Mouse (Mus musculus): Measurements from ENCODE around the gene Ube2r2. TPM values are rescaled to one million over a fixed set of nuclear protein-coding genes. Genes with fewer than 3 reads are reported as not detected.

The Ube2r2 gene
- total and polyA plus RNA-seq, 2 experiments from 2014 or later: 49.9 to 50.4 TPM

DNA sequence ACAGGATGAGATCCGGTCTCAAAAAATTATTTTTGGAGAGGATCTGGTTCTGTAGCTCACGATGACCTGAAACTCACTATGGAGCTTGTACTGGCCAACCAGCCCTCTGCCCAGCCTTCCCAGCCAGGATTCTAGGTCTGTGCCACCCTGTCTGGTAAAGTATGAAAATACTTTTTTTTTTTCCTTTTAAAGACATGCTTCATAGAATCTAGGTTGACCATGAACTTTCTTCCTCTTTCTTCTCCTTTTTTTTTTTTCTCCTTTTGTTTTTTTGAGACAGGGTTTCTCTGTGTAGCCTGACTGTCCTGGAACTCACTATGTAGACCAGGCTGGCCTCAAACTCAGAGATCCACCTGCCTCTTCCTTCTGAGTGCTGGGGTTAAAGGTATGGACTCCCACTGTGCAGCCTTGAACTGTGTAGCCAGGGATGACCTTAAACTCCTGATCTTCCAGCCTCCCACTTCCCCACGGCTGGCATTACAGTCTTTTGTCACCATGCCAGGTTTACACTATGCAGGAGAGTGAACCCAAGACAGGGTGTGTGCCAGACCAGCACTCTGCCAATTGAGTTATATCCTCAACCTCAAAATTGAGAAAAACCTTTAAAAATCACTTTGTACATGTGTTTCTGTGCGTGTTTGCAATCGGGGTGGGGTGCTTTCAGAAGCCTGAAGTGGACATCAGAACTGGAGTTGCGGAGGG lies 4.8 kb downstream of the Ube2r2 start:
- Histone ChIP-seq H3K4me3 (ENCODE audit: low read depth, low read length) (no peak overlapping the region), H3K9ac (replicated peaks; ENCODE audit: low read length, poor library complexity, severe bottlenecking) (no peak overlapping the region), H3K4me2 (ENCODE audit: low read depth, low read length, poor library complexity, severe bottlenecking) (no peak overlapping the region), H3K4me1 (ENCODE audit: insufficient read depth, low read length) (no peaks in the 10 kb centered on the region), H3K27ac (ENCODE audit: low read depth, low read length) (no peak overlapping the region), H3K27me3 (ENCODE audit: insufficient read depth, low read length) (no peaks in the 10 kb centered on the region), H3K36me3 (ENCODE audit: insufficient read depth, low read length) (peaks cover 7% of the 10 kb centered on the region; the same call in 1 of the 2 replicates), H3K9me3 (ENCODE audit: low read length) (no peaks in the 10 kb centered on the region)
- TF ChIP-seq CTCF (IDR thresholded peaks at IDR 0.05): no peak
- WGBS: 91% methylated on average over 6 of the region's 6 CpGs
- ATAC-seq (ENCODE audit: low FRiP score) (no peak), DNase-seq (ENCODE audit: low spot score) (no peak)

GRCm38 (mm10) chr4:41142601-41143000 lies 7.1 kb downstream of the Ube2r2 start:
- Histone ChIP-seq H3K27ac (ENCODE audit: low read depth, low read length) (no peak overlapping the region), H3K36me3 (ENCODE audit: insufficient read depth, low read length) (peaks cover 7% of the 10 kb centered on the region; the same call in 1 of the 2 replicates), H3K4me3 (ENCODE audit: low read depth, low read length) (no peak overlapping the region), H3K4me2 (ENCODE audit: low read depth, low read length, poor library complexity, severe bottlenecking) (no peak overlapping the region), H3K9me3 (ENCODE audit: low read length) (no peaks in the 10 kb centered on the region), H3K4me1 (ENCODE audit: insufficient read depth, low read length) (no peaks in the 10 kb centered on the region), H3K27me3 (ENCODE audit: insufficient read depth, low read length) (no peaks in the 10 kb centered on the region), H3K9ac (replicated peaks; ENCODE audit: low read length, poor library complexity, severe bottlenecking) (no peak overlapping the region)
- no peak for TF ChIP-seq CTCF (IDR thresholded peaks at IDR 0.05)
- ATAC-seq (ENCODE audit: low FRiP score): no peak
- WGBS: 83% methylated on average over 2 of the region's 2 CpGs
- DNase-seq (ENCODE audit: low spot score): no peak

DNA sequence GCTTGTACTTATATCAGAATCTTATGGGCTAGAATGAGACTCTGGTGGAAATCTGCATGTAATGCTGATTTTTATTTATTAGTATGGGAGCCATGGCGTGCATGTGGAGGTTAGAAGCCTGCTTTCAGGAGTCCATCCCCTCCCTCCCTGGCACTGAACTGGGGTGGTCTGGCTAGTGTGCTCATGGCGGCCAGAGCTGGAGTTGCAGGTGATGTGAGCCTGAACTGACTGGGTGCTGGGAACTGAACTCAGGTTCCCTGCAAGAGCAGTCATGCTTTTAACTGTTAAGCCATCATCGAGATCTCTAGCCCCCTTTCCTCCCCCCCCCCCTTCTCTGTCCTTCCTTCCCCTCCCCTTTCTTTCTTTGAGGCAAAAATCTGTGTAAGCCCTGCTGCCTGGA lies 14.3 kb downstream of the Ube2r2 start:
- H3K9me3 ChIP-seq (ENCODE audit: low read length): no peaks in the 10 kb centered on the region
- H3K36me3 ChIP-seq (ENCODE audit: insufficient read depth, low read length): no peaks in the 10 kb centered on the region
- no peak overlapping the region for H3K4me3 ChIP-seq (ENCODE audit: low read depth, low read length)
- no peak overlapping the region for H3K4me2 ChIP-seq (ENCODE audit: low read depth, low read length, poor library complexity, severe bottlenecking)
- H3K27me3 ChIP-seq (ENCODE audit: insufficient read depth, low read length): no peaks in the 10 kb centered on the region
- TF ChIP-seq CTCF (IDR thresholded peaks at IDR 0.05): no peak
- WGBS: 82% methylated on average over 3 of the region's 3 CpGs
- no peak for DNase-seq (ENCODE audit: low spot score)
- no peak overlapping the region for H3K27ac ChIP-seq (ENCODE audit: low read depth, low read length)
- H3K9ac ChIP-seq (replicated peaks; ENCODE audit: low read length, poor library complexity, severe bottlenecking): no peak overlapping the region
- no peaks in the 10 kb centered on the region for H3K4me1 ChIP-seq (ENCODE audit: insufficient read depth, low read length)
- no peak for ATAC-seq (ENCODE audit: low FRiP score)

- ATAC-seq (ENCODE audit: low FRiP score): no peak
Measured at GRCm38 (mm10) chr4:41151186-41151585, 15.6 kb downstream of the Ube2r2 start.

DNA sequence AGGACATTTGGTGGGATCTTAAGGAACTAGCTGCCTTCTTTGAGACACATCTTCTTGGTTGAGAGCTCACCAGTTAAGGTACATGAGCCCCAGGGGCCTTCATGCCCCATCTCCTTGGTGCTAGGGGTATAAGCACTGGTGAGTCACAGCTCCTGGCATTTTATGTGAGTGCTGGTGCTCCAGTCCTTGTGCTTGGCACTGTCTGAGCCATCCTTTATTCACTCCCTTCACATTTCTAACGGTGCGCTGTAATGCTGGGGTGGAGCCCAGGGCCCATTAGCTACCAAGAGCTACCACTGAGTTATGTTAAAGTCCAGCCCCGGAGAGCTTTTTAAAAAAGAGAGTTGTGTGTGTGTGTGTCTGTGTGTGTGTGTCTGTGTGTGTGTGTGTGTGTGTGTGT lies 17.6 kb downstream of the Ube2r2 start:
- 82% methylated on average over 3 of the region's 3 CpGs for WGBS
- H3K4me1 ChIP-seq (ENCODE audit: insufficient read depth, low read length): no peaks in the 10 kb centered on the region
- no peaks in the 10 kb centered on the region for H3K27me3 ChIP-seq (ENCODE audit: insufficient read depth, low read length)
- TF ChIP-seq CTCF (IDR thresholded peaks at IDR 0.05): no peak
- no peaks in the 10 kb centered on the region for H3K9me3 ChIP-seq (ENCODE audit: low read length)
- H3K36me3 ChIP-seq (ENCODE audit: insufficient read depth, low read length): no peaks in the 10 kb centered on the region
- no peak overlapping the region for H3K4me3 ChIP-seq (ENCODE audit: low read depth, low read length)
- H3K4me2 ChIP-seq (ENCODE audit: low read depth, low read length, poor library complexity, severe bottlenecking): no peak overlapping the region
- no peak overlapping the region for H3K27ac ChIP-seq (ENCODE audit: low read depth, low read length)
- no peak for DNase-seq (ENCODE audit: low spot score)
- no peak overlapping the region for H3K9ac ChIP-seq (replicated peaks; ENCODE audit: low read length, poor library complexity, severe bottlenecking)
- ATAC-seq (ENCODE audit: low FRiP score): no peak

More at GRCm38 (mm10) chr4:41151186-41151585, 15.6 kb downstream of the Ube2r2 start:
- TF ChIP-seq CTCF (IDR thresholded peaks at IDR 0.05): no peak
- Histone ChIP-seq H3K4me2 (ENCODE audit: low read depth, low read length, poor library complexity, severe bottlenecking) (no peak overlapping the region), H3K27ac (ENCODE audit: low read depth, low read length) (no peak overlapping the region), H3K4me1 (ENCODE audit: insufficient read depth, low read length) (no peaks in the 10 kb centered on the region), H3K36me3 (ENCODE audit: insufficient read depth, low read length) (no peaks in the 10 kb centered on the region), H3K4me3 (ENCODE audit: low read depth, low read length) (no peak overlapping the region), H3K27me3 (ENCODE audit: insufficient read depth, low read length) (no peaks in the 10 kb centered on the region), H3K9me3 (ENCODE audit: low read length) (no peaks in the 10 kb centered on the region), H3K9ac (replicated peaks; ENCODE audit: low read length, poor library complexity, severe bottlenecking) (no peak overlapping the region)
- DNase-seq (ENCODE audit: low spot score): no peak
- 91% methylated on average over 7 of the region's 7 CpGs for WGBS

GRCm38 (mm10) chr4:41156961-41157360 lies 21.4 kb downstream of the Ube2r2 start:
- no peaks in the 10 kb centered on the region for H3K9me3 ChIP-seq (ENCODE audit: low read length)
- no peak overlapping the region for H3K4me3 ChIP-seq (ENCODE audit: low read depth, low read length)
- ATAC-seq (ENCODE audit: low FRiP score) (no peak), DNase-seq (ENCODE audit: low spot score) (no peak)
- WGBS: 80% methylated on average over 9 of the region's 9 CpGs
- TF ChIP-seq CTCF (IDR thresholded peaks at IDR 0.05): no peak
- H3K27ac ChIP-seq (ENCODE audit: low read depth, low read length): no peak overlapping the region
- no peak overlapping the region for H3K4me2 ChIP-seq (ENCODE audit: low read depth, low read length, poor library complexity, severe bottlenecking)
- H3K36me3 ChIP-seq (ENCODE audit: insufficient read depth, low read length): no peaks in the 10 kb centered on the region
- H3K9ac ChIP-seq (replicated peaks; ENCODE audit: low read length, poor library complexity, severe bottlenecking): no peak overlapping the region
- H3K27me3 ChIP-seq (ENCODE audit: insufficient read depth, low read length): no peaks in the 10 kb centered on the region
- H3K4me1 ChIP-seq (ENCODE audit: insufficient read depth, low read length): no peaks in the 10 kb centered on the region
